Mouse (Mus musculus) hindbrain, embryonic 13.5 days (tissue): ENCODE data around the gene Filip1. TPM values are rescaled to one million over a fixed set of nuclear protein-coding genes. Genes with fewer than 3 reads are reported as not detected.

Experiments
- ATAC-seq: fragments of 200-750 bp; cut with Nextera tagmentation; 2 replicates; pipeline ENCODE4 v1.8.0; 2017; ENCODE audit warnings: moderate TSS enrichment; ENCODE audit not compliant: low FRiP score
- H3K27ac ChIP-seq: fragments of 300-500 bp; sonication (generic); 2 replicates; pipeline ENCODE4 v1.5.1; 2015; ENCODE audit warnings: inconsistent platforms, mild to moderate bottlenecking, moderate library complexity
- H3K27me3 ChIP-seq: fragments of 300-500 bp; sonication (generic); 2 replicates; pipeline ENCODE4 v1.6.1; 2015; ENCODE audit warnings: mild to moderate bottlenecking, inconsistent platforms
- H3K36me3 ChIP-seq: fragments of 300-500 bp; sonication (generic); 2 replicates; pipeline ENCODE4 v1.6.1; 2015; ENCODE audit warnings: mild to moderate bottlenecking, inconsistent platforms
- H3K4me1 ChIP-seq: fragments of 300-500 bp; sonication (generic); replicated peaks from 2 replicates; pipeline ENCODE4 v1.6.1; 2015; ENCODE audit warnings: inconsistent platforms
- H3K4me2 ChIP-seq: fragments of 300-500 bp; sonication (generic); 2 replicates; pipeline ENCODE4 v1.6.1; 2015; ENCODE audit warnings: inconsistent platforms, mild to moderate bottlenecking, moderate library complexity
- H3K4me3 ChIP-seq: fragments of 300-500 bp; sonication (generic); 2 replicates; pipeline ENCODE4 v1.5.1; 2015; ENCODE audit warnings: mild to moderate bottlenecking, inconsistent platforms
- H3K9ac ChIP-seq: fragments of 300-500 bp; sonication (generic); 2 replicates; pipeline ENCODE4 v1.6.1; 2015; ENCODE audit warnings: mild to moderate bottlenecking, inconsistent platforms
- H3K9me3 ChIP-seq: fragments of 300-500 bp; sonication (generic); 2 replicates; pipeline ENCODE4 v1.6.1; 2016; ENCODE audit warnings: inconsistent platforms
- WGBS: fragments of 180-500 bp; shearing (Covaris S2); methylation state at CpG from one replicate; pipeline ENCODE4 v1.1.7; 2015; 5-methylcytosine and 5-hydroxymethylcytosine counted together
- polyA plus RNA-seq: library from polyadenylated mRNA; unstranded; fragments of >200 nt; fragmentation: Nextera tagmentation; extraction: Ambion mirVana; gene quantifications from 2 replicates; pipeline ENCODE4 v1.2.1, GENCODE M21; 2015

Filip1 gene
- polyA plus RNA-seq, 1 experiment from 2014 or later: 2.6 TPM

GRCm38 (mm10) chr9:79937570-79937969 lies 75.1 kb downstream of the Filip1 start:
- H3K4me1 ChIP-seq: no peaks in the 10 kb centered on the region
- WGBS: 60% methylated on average over 6 of the region's 6 CpGs
- no peak overlapping the region for H3K9ac ChIP-seq
- H3K36me3 ChIP-seq: no peaks in the 10 kb centered on the region
- ATAC-seq: no peak
- H3K9me3 ChIP-seq: no peaks in the 10 kb centered on the region
- H3K27me3 ChIP-seq: no peaks in the 10 kb centered on the region
- no peak overlapping the region for H3K4me2 ChIP-seq
- H3K27ac ChIP-seq: no peak overlapping the region
- H3K4me3 ChIP-seq: no peak overlapping the region

DNA sequence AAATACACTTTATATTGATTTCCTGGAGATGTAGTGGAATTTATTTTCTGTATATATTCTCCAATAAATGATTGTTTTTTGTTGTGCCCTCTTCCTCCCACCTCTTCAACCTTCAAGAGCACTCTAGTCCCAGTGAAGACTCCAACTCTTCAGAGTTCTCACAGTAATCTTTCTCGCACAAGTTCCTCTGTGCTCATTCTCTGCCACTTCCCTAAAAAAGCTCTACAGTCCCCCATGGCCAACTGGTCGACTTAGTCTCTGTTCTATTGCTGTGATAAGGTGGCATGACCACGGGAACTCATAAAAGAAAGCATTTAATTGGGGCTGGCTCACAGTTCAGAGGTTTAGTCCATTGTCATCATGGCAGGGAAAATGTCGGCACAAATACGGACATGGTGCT lies 80.1 kb downstream of the Filip1 start:
- Histone ChIP-seq H3K4me2 (no peak overlapping the region), H3K4me1 (no peaks in the 10 kb centered on the region), H3K4me3 (no peak overlapping the region), H3K9me3 (no peaks in the 10 kb centered on the region), H3K36me3 (no peaks in the 10 kb centered on the region), H3K9ac (no peak overlapping the region), H3K27me3 (no peaks in the 10 kb centered on the region), H3K27ac (no peak overlapping the region)
- no peak for ATAC-seq
- WGBS: 90% methylated on average over 5 of the region's 5 CpGs

GRCm38 (mm10) chr9:79928092-79928491 lies 84.6 kb downstream of the Filip1 start:
- H3K36me3 ChIP-seq: no peaks in the 10 kb centered on the region
- 94% methylated on average over 3 of the region's 3 CpGs for WGBS
- H3K4me2 ChIP-seq: no peak overlapping the region
- no peaks in the 10 kb centered on the region for H3K27me3 ChIP-seq
- no peak overlapping the region for H3K27ac ChIP-seq
- H3K4me3 ChIP-seq: no peak overlapping the region
- no peak overlapping the region for H3K9ac ChIP-seq
- no peak for ATAC-seq
- H3K4me1 ChIP-seq: no peaks in the 10 kb centered on the region
- H3K9me3 ChIP-seq: no peaks in the 10 kb centered on the region

DNA sequence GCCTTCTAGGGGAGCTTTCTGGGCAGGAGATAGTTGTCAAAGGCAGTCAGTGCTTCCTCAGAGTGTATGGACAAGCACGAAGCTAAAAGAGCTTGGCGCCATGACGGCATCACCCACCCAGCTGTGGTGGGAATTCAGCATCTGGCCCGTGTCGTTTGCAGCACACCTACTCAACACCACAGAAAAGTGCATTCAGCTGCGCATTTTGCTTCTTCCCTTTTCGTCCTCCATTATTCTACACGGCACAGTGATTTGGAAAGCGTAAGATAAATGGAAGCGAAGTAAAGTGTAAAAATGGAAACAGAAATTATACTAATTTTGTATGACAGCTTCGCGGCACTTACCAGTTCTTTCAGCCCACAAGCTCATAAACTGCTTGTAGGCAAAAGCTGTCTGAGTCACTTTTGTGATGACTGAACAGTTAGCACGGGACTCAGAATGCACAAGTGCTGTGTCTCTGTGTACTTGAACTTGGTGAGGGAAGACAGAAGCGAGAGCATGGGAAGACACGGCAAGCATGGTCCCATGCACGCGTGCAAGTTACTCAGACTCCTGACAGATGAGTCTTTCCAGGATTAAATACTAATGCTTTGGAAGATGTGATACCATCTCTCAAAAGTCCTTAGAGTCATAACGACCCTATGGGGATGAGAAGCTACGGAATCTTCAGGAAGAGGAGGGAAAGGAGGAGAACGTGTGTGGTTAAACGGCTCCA lies 85.3 kb downstream of the Filip1 start:
- Histone ChIP-seq H3K4me1 (no peaks in the 10 kb centered on the region), H3K36me3 (no peaks in the 10 kb centered on the region), H3K9ac (no peak overlapping the region), H3K27ac (no peak overlapping the region), H3K9me3 (no peaks in the 10 kb centered on the region), H3K4me3 (no peak overlapping the region), H3K4me2 (no peak overlapping the region), H3K27me3 (no peaks in the 10 kb centered on the region)
- no peak for ATAC-seq
- WGBS: 92% methylated on average over 21 of the region's 21 CpGs

DNA sequence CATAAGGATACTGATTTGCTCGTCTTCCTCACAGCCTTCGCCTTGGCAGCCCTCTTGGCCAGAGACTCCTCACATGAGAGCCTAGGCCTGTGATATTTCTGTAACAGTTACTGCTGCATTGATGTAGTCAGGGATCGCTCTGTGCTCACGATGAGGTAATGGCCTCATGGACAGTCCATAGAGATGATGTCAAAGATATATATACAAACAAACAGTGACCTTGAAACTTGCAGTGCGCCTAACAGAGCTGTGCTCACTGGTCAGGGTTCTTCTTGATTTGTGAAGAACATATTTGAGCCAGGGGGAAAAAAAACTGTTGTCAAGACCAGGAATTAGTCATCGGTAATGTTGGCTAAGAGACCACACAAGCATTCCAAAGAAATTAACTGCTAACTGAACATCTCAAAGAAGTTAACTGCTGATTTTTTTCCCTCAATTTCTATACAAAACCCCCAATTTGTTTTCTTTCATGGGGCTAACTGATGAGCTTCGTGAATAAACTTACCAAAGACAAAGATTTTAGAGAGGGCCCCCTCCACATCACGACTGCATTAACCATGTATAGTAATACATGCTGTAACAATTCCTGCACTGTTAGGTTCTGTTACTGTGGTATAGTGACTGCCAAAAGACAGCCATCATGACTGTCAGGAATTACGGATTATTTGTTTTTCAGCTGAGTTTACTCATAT lies 86.0 kb downstream of the Filip1 start:
- no peak overlapping the region for H3K4me2 ChIP-seq
- no peak overlapping the region for H3K27ac ChIP-seq
- no peaks in the 10 kb centered on the region for H3K36me3 ChIP-seq
- 0 out of 2 replicates have a peak, but pooled peaks cover 3% of the 10 kb centered on the region for H3K4me1 ChIP-seq
- no peaks in the 10 kb centered on the region for H3K9me3 ChIP-seq
- no peak overlapping the region for H3K4me3 ChIP-seq
- no peak overlapping the region for H3K9ac ChIP-seq
- 84% methylated on average over 9 of the region's 9 CpGs for WGBS
- H3K27me3 ChIP-seq: no peaks in the 10 kb centered on the region
- no peak for ATAC-seq

DNA sequence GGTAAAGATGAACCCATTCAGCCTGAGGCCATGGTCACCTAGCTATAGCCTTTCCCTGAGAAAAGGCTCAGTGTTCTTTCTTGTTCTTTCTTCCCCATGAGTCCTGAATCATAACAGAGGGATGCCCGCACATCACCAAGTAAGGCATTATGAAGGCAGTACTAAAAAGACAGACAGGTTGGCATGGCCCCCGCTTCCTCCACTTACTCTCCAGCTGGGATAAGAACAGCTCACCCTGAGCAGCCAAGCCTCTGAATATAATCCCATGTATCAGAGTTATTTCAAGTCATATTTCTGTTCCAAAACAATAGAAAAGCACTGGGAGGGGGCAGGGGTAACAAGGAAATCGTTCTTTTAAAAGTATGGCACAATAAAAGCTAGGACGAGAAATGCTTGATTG lies 86.7 kb downstream of the Filip1 start:
- Histone ChIP-seq H3K4me2 (no peak overlapping the region), H3K36me3 (no peaks in the 10 kb centered on the region), H3K4me3 (no peak overlapping the region), H3K27me3 (no peaks in the 10 kb centered on the region), H3K27ac (no peak overlapping the region), H3K4me1 (0 out of 2 replicates have a peak, but pooled peaks cover 4% of the 10 kb centered on the region), H3K9me3 (no peaks in the 10 kb centered on the region), H3K9ac (no peak overlapping the region)
- ATAC-seq: no peak
- WGBS: 75% methylated on average over 4 of the region's 4 CpGs

DNA sequence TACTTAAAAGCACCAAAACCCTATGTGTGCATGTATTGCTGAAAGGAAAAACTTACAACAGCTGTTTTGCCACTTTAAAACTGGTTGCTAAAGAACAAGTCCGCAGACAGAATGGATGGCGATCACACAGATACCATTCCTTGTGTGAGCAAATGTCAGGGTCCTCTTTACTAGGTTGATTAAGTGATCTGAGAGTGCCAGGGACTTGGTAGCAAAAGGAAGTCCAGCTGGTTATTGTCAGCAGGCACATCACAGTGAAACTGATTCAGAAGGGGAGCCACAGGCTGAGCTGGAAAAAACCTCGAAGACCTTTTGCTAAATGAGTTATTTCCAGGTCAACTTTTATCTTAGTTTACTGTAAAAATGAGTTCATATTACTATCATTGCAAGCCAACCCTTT lies 89.4 kb downstream of the Filip1 start:
- Histone ChIP-seq H3K36me3 (no peaks in the 10 kb centered on the region), H3K4me3 (no peak overlapping the region), H3K4me1 (peaks cover 8% of the 10 kb centered on the region; the same call in 1 of the 2 replicates), H3K27ac (no peak overlapping the region), H3K27me3 (0 out of 2 replicates have a peak, but pooled peaks cover 3% of the 10 kb centered on the region), H3K4me2 (no peak overlapping the region), H3K9me3 (no peaks in the 10 kb centered on the region), H3K9ac (no peak overlapping the region)
- no peak for ATAC-seq
- 77% methylated on average over 3 of the region's 3 CpGs for WGBS

GRCm38 (mm10) chr9:79922493-79922760 lies 90.2 kb downstream of the Filip1 start:
- Histone ChIP-seq H3K4me3 (no peak overlapping the region), H3K27ac (no peak overlapping the region), H3K4me2 (no peak overlapping the region), H3K27me3 (0 out of 2 replicates have a peak, but pooled peaks cover 3% of the 10 kb centered on the region), H3K36me3 (no peaks in the 10 kb centered on the region), H3K9me3 (no peaks in the 10 kb centered on the region), H3K9ac (no peak overlapping the region), H3K4me1 (peaks cover 8% of the 10 kb centered on the region; the same call in 1 of the 2 replicates)
- ATAC-seq: no peak
- 85% methylated on average over 6 of the region's 6 CpGs for WGBS

- no peaks in the 10 kb centered on the region for H3K36me3 ChIP-seq
- H3K27me3 ChIP-seq: 0 out of 2 replicates have a peak, but pooled peaks cover 3% of the 10 kb centered on the region
- H3K4me1 ChIP-seq: peaks cover 8% of the 10 kb centered on the region; the same call in 1 of the 2 replicates
- H3K4me2 ChIP-seq: no peak overlapping the region
- H3K9me3 ChIP-seq: no peaks in the 10 kb centered on the region
- 54% methylated on average over 10 of the region's 10 CpGs for WGBS
- no peak overlapping the region for H3K27ac ChIP-seq
- no peak overlapping the region for H3K4me3 ChIP-seq
- no peak overlapping the region for H3K9ac ChIP-seq
- no peak for ATAC-seq
These were observed 90.8 kb downstream of the Filip1 start for GRCm38 (mm10) chr9:79921701-79922492.

GRCm38 (mm10) chr9:79920540-79920933 lies 92.1 kb downstream of the Filip1 start:
- Histone ChIP-seq H3K36me3 (no peaks in the 10 kb centered on the region), H3K4me3 (no peak overlapping the region), H3K9me3 (no peaks in the 10 kb centered on the region), H3K27me3 (0 out of 2 replicates have a peak, but pooled peaks cover 3% of the 10 kb centered on the region), H3K9ac (no peak overlapping the region), H3K27ac (no peak overlapping the region), H3K4me2 (no peak overlapping the region), H3K4me1 (peaks cover 8% of the 10 kb centered on the region; the same call in 1 of the 2 replicates)
- ATAC-seq: no peak
- 67% methylated on average over 5 of the region's 5 CpGs for WGBS

- Histone ChIP-seq H3K27ac (no peak overlapping the region), H3K9ac (no peak overlapping the region), H3K4me1 (peaks cover 8% of the 10 kb centered on the region; the same call in 1 of the 2 replicates), H3K9me3 (no peaks in the 10 kb centered on the region), H3K4me3 (no peak overlapping the region), H3K4me2 (no peak overlapping the region), H3K36me3 (no peaks in the 10 kb centered on the region), H3K27me3 (0 out of 2 replicates have a peak, but pooled peaks cover 3% of the 10 kb centered on the region)
- ATAC-seq: no peak
- WGBS: 76% methylated on average over 9 of the region's 9 CpGs
These were observed 92.7 kb downstream of the Filip1 start for GRCm38 (mm10) chr9:79919750-79920539.

DNA sequence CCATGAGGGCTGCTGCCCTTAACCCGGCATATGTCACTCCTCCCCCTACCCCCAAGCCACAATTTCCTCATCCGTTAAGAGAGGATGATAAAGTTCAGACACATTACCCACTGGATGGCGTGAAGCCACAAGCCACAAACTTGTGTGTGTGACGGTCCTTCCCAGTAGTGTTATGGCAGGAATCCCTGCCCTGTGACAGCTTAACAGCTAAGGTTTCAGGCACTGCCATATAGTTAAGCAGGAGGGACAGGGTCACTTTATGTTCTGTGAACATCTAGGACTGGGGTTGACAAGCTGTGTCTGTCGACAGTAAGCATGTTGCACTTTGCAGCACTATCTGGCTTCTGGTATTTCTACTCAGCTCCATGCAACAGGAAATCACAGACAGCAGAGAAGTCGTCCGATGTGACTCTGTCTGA lies 93.3 kb downstream of the Filip1 start:
- H3K4me1 ChIP-seq: peaks cover 8% of the 10 kb centered on the region; the same call in 1 of the 2 replicates
- no peaks in the 10 kb centered on the region for H3K9me3 ChIP-seq
- H3K9ac ChIP-seq: no peak overlapping the region
- WGBS: 87% methylated on average over 7 of the region's 7 CpGs
- H3K4me2 ChIP-seq: no peak overlapping the region
- H3K36me3 ChIP-seq: no peaks in the 10 kb centered on the region
- H3K27me3 ChIP-seq: 0 out of 2 replicates have a peak, but pooled peaks cover 3% of the 10 kb centered on the region
- no peak overlapping the region for H3K27ac ChIP-seq
- H3K4me3 ChIP-seq: no peak overlapping the region
- ATAC-seq: no peak
